Mouse (Mus musculus) heart, postnatal 0 days (tissue): Measurements from ENCODE around the gene Hapln4.

Experiments
- CTCF ChIP-seq: IDR thresholded peaks from 2 replicates; pipeline ENCODE4 v1.5.1; 2016; ENCODE audit warnings: antibody characterized with exemption, control low read depth, low read depth
- EP300 ChIP-seq: IDR thresholded peaks from 2 replicates; pipeline ENCODE4 v1.6.1; 2016; ENCODE audit warnings: antibody characterized with exemption, low read depth

DNA sequence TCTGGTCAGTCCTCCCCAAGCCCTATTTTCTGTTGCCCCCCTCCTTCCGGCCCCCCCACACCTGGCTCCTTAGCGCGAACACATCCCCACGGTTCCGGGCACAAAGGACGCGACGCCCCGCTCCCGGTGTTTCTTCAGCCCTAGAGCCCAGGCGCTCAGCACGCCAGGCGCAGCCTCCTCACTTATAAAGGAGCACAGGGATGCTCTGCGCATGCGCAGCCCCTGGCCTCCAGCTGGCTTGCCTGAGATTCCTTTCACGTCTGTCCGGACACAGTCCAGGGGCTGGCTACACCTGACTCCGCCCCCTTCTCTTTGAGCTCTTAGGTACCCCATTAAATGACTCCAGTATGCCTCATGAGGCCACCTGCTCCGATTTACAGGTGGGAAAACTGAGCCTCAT lies 37.4 kb downstream of the Hapln4 start, which contains the start of gene Ncan:
- no peak for TF ChIP-seq CTCF
- TF ChIP-seq EP300: no peak
